Mouse (Mus musculus) embryo, embryonic 9.5 days (tissue): ENCODE measurements around the gene Cd101.

Source experiments
- DNase-seq: peaks from one replicate; pipeline ENCODE4 v3.0.0-alpha.2; 2017; ENCODE audit errors: extremely low spot score

Cd101 gene

GRCm38 (mm10) chr3:101041997-101042396 lies 12.6 kb upstream of the Cd101 start:
- DNase-seq: no peak

GRCm38 (mm10) chr3:101037984-101038545 lies 8.7 kb upstream of the Cd101 start:
- no peak for DNase-seq

GRCm38 (mm10) chr3:101036001-101036400 lies 6.6 kb upstream of the Cd101 start:
- no peak for DNase-seq

GRCm38 (mm10) chr3:101034509-101034908 lies 5.2 kb upstream of the Cd101 start:
- no peak for DNase-seq

- DNase-seq: no peak
Observed at GRCm38 (mm10) chr3:101033644-101034043, 4.3 kb upstream of the Cd101 start.

- peak; percentile 7 for DNase-seq
Observed at GRCm38 (mm10) chr3:101031456-101032142, 2.2 kb upstream of the Cd101 start.

- DNase-seq: no peak
Observed at GRCm38 (mm10) chr3:101030630-101031029, 1.3 kb upstream of the Cd101 start.

- DNase-seq: no peak
Observed at GRCm38 (mm10) chr3:101026741-101027140, 2.6 kb downstream of the Cd101 start.

GRCm38 (mm10) chr3:101022967-101023366 lies 6.4 kb downstream of the Cd101 start:
- no peak for DNase-seq

GRCm38 (mm10) chr3:101021481-101022051 lies 7.8 kb downstream of the Cd101 start:
- no peak for DNase-seq

- DNase-seq: no peak
Observed at GRCm38 (mm10) chr3:101021073-101021472, 8.3 kb downstream of the Cd101 start.

GRCm38 (mm10) chr3:101018494-101018893 lies 10.9 kb downstream of the Cd101 start:
- no peak for DNase-seq

- no peak for DNase-seq
Observed at GRCm38 (mm10) chr3:101016050-101016449, 13.3 kb downstream of the Cd101 start.

GRCm38 (mm10) chr3:101015254-101015653 lies 14.1 kb downstream of the Cd101 start:
- no peak for DNase-seq

GRCm38 (mm10) chr3:101013536-101013935 lies 15.8 kb downstream of the Cd101 start:
- no peak for DNase-seq

GRCm38 (mm10) chr3:101013005-101013404 lies 16.4 kb downstream of the Cd101 start:
- no peak for DNase-seq

GRCm38 (mm10) chr3:101012597-101012996 lies 16.8 kb downstream of the Cd101 start:
- no peak for DNase-seq

- DNase-seq: no peak
Observed at GRCm38 (mm10) chr3:101012131-101012571, 17.2 kb downstream of the Cd101 start.

- DNase-seq: no peak
Observed at GRCm38 (mm10) chr3:101011203-101011600, 18.2 kb downstream of the Cd101 start.

- no peak for DNase-seq
Observed at GRCm38 (mm10) chr3:101010589-101011202, 18.7 kb downstream of the Cd101 start.

- no peak for DNase-seq
Observed at GRCm38 (mm10) chr3:101007112-101007782, 22.1 kb downstream of the Cd101 start.

GRCm38 (mm10) chr3:101005392-101005791 lies 24.0 kb downstream of the Cd101 start:
- DNase-seq: no peak
